Mouse (Mus musculus): ENCODE measurements around the gene Rhox2a.
"Not testable (repeated sequence)": the region's sequence is repeated elsewhere in the genome, so short reads cannot be mapped to it uniquely, and the experiment has no call there.

GRCm38 (mm10) chrX:37265038-37265437, 20.3 kb downstream of the Rhox2a start, which contains the start of gene Rhox4a:
- not testable (repeated sequence) for TF ChIP-seq TAL1, GATA1 (IDR thresholded peaks at IDR 0.05; ENCODE audit: low read length)
